Mouse (Mus musculus) liver, embryonic 14.5 days (tissue): ENCODE measurements around the gene Cmtm2b.

Source experiments
- CTCF ChIP-seq: IDR thresholded peaks from 2 replicates; pipeline ENCODE4 v1.5.1; 2016; ENCODE audit warnings: antibody characterized with exemption, low read depth, control low read depth
- EP300 ChIP-seq: IDR thresholded peaks from 2 replicates; pipeline ENCODE4 v1.6.1; 2016; ENCODE audit warnings: antibody characterized with exemption, low read depth

- no peak for TF ChIP-seq EP300
- no peak for TF ChIP-seq CTCF
These were observed 53.9 kb downstream of the Cmtm2b start for GRCm38 (mm10) chr8:104375959-104376358.
